Mouse (Mus musculus): ENCODE measurements at regions not wholly inside any gene's neighbourhood (a gene's known extent, or its start where the extent isn't known, plus 50 kb on each side); places are given as distances from the start of the nearest gene placed in this dataset.

- peak in 1 of 2 experiments; percentile 36 for DNase-seq
These were observed 197.3 kb upstream of the Trib2 start for GRCm38 (mm10) chr12:16013861-16014630.

- DNase-seq: no peak
These were observed 196.6 kb upstream of the Trib2 start for GRCm38 (mm10) chr12:16013354-16013753.

- DNase-seq: no peak
These were observed 195.4 kb upstream of the Trib2 start for GRCm38 (mm10) chr12:16012081-16012480.

- peak; percentile 16 to 45 for DNase-seq
These were observed 193.3 kb upstream of the Trib2 start for GRCm38 (mm10) chr12:16009822-16010620.

GRCm38 (mm10) chr12:16008763-16009515 is 192.2 kb upstream of the Trib2 start:
- peak; percentile 56 to 87 for DNase-seq

- no peak for DNase-seq
These were observed 191.5 kb upstream of the Trib2 start for GRCm38 (mm10) chr12:16008261-16008660.

- DNase-seq: no peak
These were observed 190.0 kb upstream of the Trib2 start for GRCm38 (mm10) chr12:16006688-16007087.

GRCm38 (mm10) chr12:16006286-16006685 is 189.6 kb upstream of the Trib2 start:
- no peak for DNase-seq

- DNase-seq: no peak
These were observed 185.1 kb upstream of the Trib2 start for GRCm38 (mm10) chr12:16001811-16002210.

GRCm38 (mm10) chr12:16001225-16001624 is 184.5 kb upstream of the Trib2 start:
- no peak for DNase-seq

- no peak for DNase-seq
These were observed 181.6 kb upstream of the Trib2 start for GRCm38 (mm10) chr12:15998331-15998730.

GRCm38 (mm10) chr12:15993866-15994265 is 177.1 kb upstream of the Trib2 start:
- no peak for DNase-seq

GRCm38 (mm10) chr12:15986351-15986750 is 169.6 kb upstream of the Trib2 start:
- no peak for DNase-seq

GRCm38 (mm10) chr12:15985649-15986048 is 168.9 kb upstream of the Trib2 start:
- DNase-seq: no peak

GRCm38 (mm10) chr12:15983591-15984300 is 167.0 kb upstream of the Trib2 start:
- no peak for DNase-seq

GRCm38 (mm10) chr12:15981741-15982140 is 165.0 kb upstream of the Trib2 start:
- DNase-seq: no peak

- DNase-seq: no peak
These were observed 162.5 kb upstream of the Trib2 start for GRCm38 (mm10) chr12:15979233-15979632.

GRCm38 (mm10) chr12:15971786-15972185 is 155.1 kb upstream of the Trib2 start:
- DNase-seq: no peak

- DNase-seq: no peak
These were observed 153.5 kb upstream of the Trib2 start for GRCm38 (mm10) chr12:15970262-15970661.

- no peak for DNase-seq
These were observed 150.9 kb upstream of the Trib2 start for GRCm38 (mm10) chr12:15967550-15968102.

- DNase-seq: no peak
These were observed 149.9 kb upstream of the Trib2 start for GRCm38 (mm10) chr12:15966631-15967030.

GRCm38 (mm10) chr12:15965921-15966320 is 149.2 kb upstream of the Trib2 start:
- no peak for DNase-seq
